In the genomic region with DNA sequence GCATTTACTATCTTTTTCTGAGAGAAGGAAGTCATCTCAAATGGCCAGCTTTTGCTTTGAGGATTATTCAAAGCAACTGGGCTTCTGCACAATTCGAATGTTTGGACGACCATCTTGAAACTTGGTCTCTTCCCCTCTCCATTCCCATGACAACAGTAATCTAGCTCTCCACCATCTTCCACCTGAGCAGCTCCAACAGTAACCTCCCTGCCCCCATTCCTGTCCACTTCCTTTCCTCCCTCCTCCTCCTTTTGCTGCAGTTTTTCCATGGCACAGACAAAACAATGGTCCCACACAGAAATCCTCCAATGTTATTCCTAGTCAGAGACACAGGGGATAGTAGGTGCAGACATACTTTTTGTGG, we compare ENCODE assay signal across 18 mouse cellular contexts. TPM values are rescaled to one million over a fixed set of nuclear protein-coding genes. Genes with fewer than 3 reads are reported as not detected.
DNase-seq lines count a peak whose midpoint lies in the region; ATAC-seq and TF ChIP-seq lines count a peak whose summit lies in the region.
"Had no signal": no experiment of that assay in that cellular context is flagged by ENCODE, and none has a peak within 500 bp of the region (broad histone marks: within the 10 kb centered on the region; RNA-seq: fewer than 3 reads in every experiment).

No protein-coding gene starts in this region.

- TF ChIP-seq CTCF in midbrain, postnatal 0 days (IDR thresholded peaks at IDR 0.05): no peak
- TF ChIP-seq CTCF in liver, postnatal 0 days (IDR thresholded peaks at IDR 0.05; ENCODE audit: low read depth): no peak

- H3K36me3 ChIP-seq in forebrain, embryonic 11.5 days (ENCODE audit: control insufficient read depth, insufficient read depth, low read length): no peaks in the 10 kb centered on the region
- no peaks in the 10 kb centered on the region for H3K36me3 ChIP-seq in forebrain, embryonic 15.5 days
- H3K36me3 ChIP-seq in hindbrain, embryonic 16.5 days (ENCODE audit: control insufficient read depth, insufficient read depth, low read length): no peaks in the 10 kb centered on the region
- H3K36me3 ChIP-seq in midbrain, postnatal 0 days (ENCODE audit: insufficient read depth, low read length): no peaks in the 10 kb centered on the region
- H3K36me3 ChIP-seq in liver, postnatal 0 days (replicated peaks; ENCODE audit: insufficient read depth, low read length): no peaks in the 10 kb centered on the region
- H3K36me3 ChIP-seq: lung, embryonic 15.5 days; stomach, embryonic 15.5 days had no signal

- peak overlapping the region; percentile 53; the same call in 1 of the 2 replicates for H3K27ac ChIP-seq in forebrain, embryonic 11.5 days (ENCODE audit: low read depth, low read length)
- H3K27ac ChIP-seq in forebrain, embryonic 15.5 days (replicated peaks): peak overlapping the region; percentile 82
- H3K27ac ChIP-seq in hindbrain, embryonic 16.5 days (ENCODE audit: low read depth, low read length): peak overlapping the region; percentile 82
- peak overlapping the region; percentile 81 for H3K27ac ChIP-seq in midbrain, postnatal 0 days (ENCODE audit: low read depth, low read length)
- no peak overlapping the region for H3K27ac ChIP-seq in liver, postnatal 0 days (ENCODE audit: low read depth)
- H3K27ac ChIP-seq: gastrocnemius, adult 2 months; lung, embryonic 15.5 days; stomach, embryonic 15.5 days had no signal

- no peak overlapping the region for H3K4me2 ChIP-seq in forebrain, embryonic 11.5 days (ENCODE audit: low read depth, low read length, severe bottlenecking)
- H3K4me2 ChIP-seq in forebrain, embryonic 15.5 days (replicated peaks): no peak overlapping the region; the same call in 1 of the 2 replicates
- H3K4me2 ChIP-seq in hindbrain, embryonic 16.5 days (ENCODE audit: low read length): no peak overlapping the region
- H3K4me2 ChIP-seq in midbrain, postnatal 0 days (ENCODE audit: low read depth, low read length, poor library complexity, severe bottlenecking): no peak overlapping the region
- H3K4me2 ChIP-seq in liver, postnatal 0 days (ENCODE audit: low read depth, low read length): no peak overlapping the region
- H3K4me2 ChIP-seq: lung, embryonic 15.5 days; stomach, embryonic 15.5 days had no signal

- no peaks in the 10 kb centered on the region for H3K9me3 ChIP-seq in forebrain, embryonic 11.5 days (ENCODE audit: control insufficient read depth, low read length)
- H3K9me3 ChIP-seq in forebrain, embryonic 15.5 days: no peaks in the 10 kb centered on the region
- H3K9me3 ChIP-seq in hindbrain, embryonic 16.5 days (ENCODE audit: control insufficient read depth, low read length): no peaks in the 10 kb centered on the region
- no peaks in the 10 kb centered on the region for H3K9me3 ChIP-seq in midbrain, postnatal 0 days (ENCODE audit: low read length)
- H3K9me3 ChIP-seq in liver, postnatal 0 days (ENCODE audit: low read length): no peaks in the 10 kb centered on the region
- H3K9me3 ChIP-seq: lung, embryonic 15.5 days; stomach, embryonic 15.5 days had no signal

- WGBS in forebrain, embryonic 11.5 days: 76% methylated on average over 2 of the region's 2 CpGs
- 47% methylated on average over 2 of the region's 2 CpGs for WGBS in forebrain, embryonic 15.5 days
- 67% methylated on average over 2 of the region's 2 CpGs for WGBS in hindbrain, embryonic 16.5 days
- WGBS in midbrain, postnatal 0 days: 50% methylated on average over 2 of the region's 2 CpGs
- 64% methylated on average over 2 of the region's 2 CpGs for WGBS in liver, postnatal 0 days (ENCODE audit: insufficient replicate concordance)

- H3K27me3 ChIP-seq in forebrain, embryonic 11.5 days (ENCODE audit: control insufficient read depth, insufficient read depth, low read length): peaks cover 17% of the 10 kb centered on the region
- H3K27me3 ChIP-seq in forebrain, embryonic 15.5 days: no peaks in the 10 kb centered on the region
- peaks cover 3% of the 10 kb centered on the region; the same call in 1 of the 2 replicates for H3K27me3 ChIP-seq in hindbrain, embryonic 16.5 days (replicated peaks; ENCODE audit: control insufficient read depth, insufficient read depth, low read length)
- H3K27me3 ChIP-seq in midbrain, postnatal 0 days (ENCODE audit: insufficient read depth, low read length): peaks cover 10% of the 10 kb centered on the region; the same call in 1 of the 2 replicates
- H3K27me3 ChIP-seq in liver, postnatal 0 days (ENCODE audit: insufficient read depth, low read length): peaks cover 3% of the 10 kb centered on the region; the same call in 1 of the 2 replicates
- H3K27me3 ChIP-seq: lung, embryonic 15.5 days had no signal

- ATAC-seq in forebrain, embryonic 11.5 days (replicated peaks; ENCODE audit: low FRiP score): no peak
- ATAC-seq in forebrain, embryonic 15.5 days (replicated peaks): no peak
- peak; percentile 32; the same call in 1 of the 2 replicates for ATAC-seq in hindbrain, embryonic 16.5 days
- ATAC-seq in midbrain, postnatal 0 days (ENCODE audit: low FRiP score): peak; percentile 67
- no peak for ATAC-seq in liver, postnatal 0 days
- ATAC-seq: CD4-positive, CD25-positive, alpha-beta regulatory T cell, adult 4 months had no signal

- no peak for DNase-seq in forebrain, embryonic 11.5 days (ENCODE audit: low spot score)
- peak; percentile 27 for DNase-seq in midbrain, postnatal 0 days (ENCODE audit: low spot score)
- no peak for DNase-seq in T-cell, adult 2 months (ENCODE audit: low spot score)
- no peak for DNase-seq in lung, adult 18-20 months
- DNase-seq in layer of hippocampus, adult 9-10 months (ENCODE audit: low spot score): no peak
- DNase-seq in liver, postnatal 0 days: no peak
- DNase-seq: adrenal gland, postnatal 10 days; gastrocnemius, adult 2 months; heart, adult 18-20 months; kidney, adult 8-10 months; liver; spleen, adult 18-20 months; thymus, postnatal 25 days had no signal

- TF ChIP-seq EP300 in liver, postnatal 0 days (IDR thresholded peaks at IDR 0.05; ENCODE audit: low read depth): no peak

- no peaks in the 10 kb centered on the region for H3K4me1 ChIP-seq in forebrain, embryonic 11.5 days (replicated peaks; ENCODE audit: control insufficient read depth, insufficient read depth, low read length)
- peaks cover 28% of the 10 kb centered on the region for H3K4me1 ChIP-seq in forebrain, embryonic 15.5 days
- peaks cover 3% of the 10 kb centered on the region for H3K4me1 ChIP-seq in hindbrain, embryonic 16.5 days (ENCODE audit: control insufficient read depth, insufficient read depth, low read depth, low read length)
- H3K4me1 ChIP-seq in midbrain, postnatal 0 days (ENCODE audit: insufficient read depth, low read length): peaks cover 3% of the 10 kb centered on the region; the same call in 1 of the 2 replicates
- H3K4me1 ChIP-seq in liver, postnatal 0 days (ENCODE audit: insufficient read depth): no peaks in the 10 kb centered on the region
- H3K4me1 ChIP-seq: stomach, embryonic 15.5 days had no signal

- H3K4me3 ChIP-seq in forebrain, embryonic 11.5 days (ENCODE audit: low read depth, low read length): no peak overlapping the region
- no peak overlapping the region for H3K4me3 ChIP-seq in forebrain, embryonic 15.5 days
- H3K4me3 ChIP-seq in hindbrain, embryonic 16.5 days (ENCODE audit: low read length): no peak overlapping the region
- H3K4me3 ChIP-seq in midbrain, postnatal 0 days (ENCODE audit: low read depth, low read length): no peak overlapping the region
- H3K4me3 ChIP-seq in liver, postnatal 0 days (ENCODE audit: low read depth, low read length): no peak overlapping the region
- H3K4me3 ChIP-seq: gastrocnemius, adult 2 months; lung, embryonic 15.5 days; stomach, embryonic 15.5 days had no signal

- H3K9ac ChIP-seq in forebrain, embryonic 11.5 days (ENCODE audit: low read length): no peak overlapping the region
- H3K9ac ChIP-seq in forebrain, embryonic 15.5 days (replicated peaks): no peak overlapping the region
- no peak overlapping the region for H3K9ac ChIP-seq in hindbrain, embryonic 16.5 days (ENCODE audit: low read depth, low read length)
- H3K9ac ChIP-seq in midbrain, postnatal 0 days (replicated peaks; ENCODE audit: low read length, poor library complexity, severe bottlenecking): no peak overlapping the region
- H3K9ac ChIP-seq in liver, postnatal 0 days (replicated peaks): no peak overlapping the region
- H3K9ac ChIP-seq: lung, embryonic 15.5 days; stomach, embryonic 15.5 days had no signal

RNA-seq across cellular contexts. Expression of a gene that starts 11.2 kb away (rescaled TPM):
- 228 TPM in 2 replicates for polyA plus RNA-seq in forebrain, embryonic 11.5 days (2014; fragmentation: Nextera tagmentation; extraction: Ambion mirVana)
- polyA plus RNA-seq in forebrain, embryonic 15.5 days (2015; fragmentation: Nextera tagmentation; extraction: Ambion mirVana): 360 and 385 TPM in 2 replicates
- polyA plus RNA-seq in hindbrain, embryonic 16.5 days (2015; fragmentation: Nextera tagmentation; extraction: Ambion mirVana): 365 and 381 TPM in 2 replicates
- 250 and 271 TPM in 2 replicates for total RNA-seq in midbrain, postnatal 0 days (2014; rRNA removed)
- 405 and 423 TPM in 2 replicates for polyA plus RNA-seq in midbrain, postnatal 0 days (2015; fragmentation: Nextera tagmentation; extraction: Ambion mirVana)
- 31.9 and 32.1 TPM in 2 replicates for polyA plus RNA-seq in liver, postnatal 0 days (2015; fragmentation: Nextera tagmentation; extraction: Ambion mirVana)

Comparison
In these comparisons a context has a peak if more than half of its experiments do, and no peak if none do; other contexts are left out.
1. ATAC-seq: peak in hindbrain, embryonic 16.5 days (single experiment) and midbrain, postnatal 0 days (single experiment); none in forebrain, embryonic 11.5 days (single experiment), forebrain, embryonic 15.5 days (single experiment) and liver, postnatal 0 days (single experiment).